Mouse (Mus musculus) forebrain, embryonic 13.5 days (tissue): Measurements from ENCODE around the gene Gjb5. TPM values are rescaled to one million over a fixed set of nuclear protein-coding genes. Genes with fewer than 3 reads are reported as not detected.

Experiments used
- ATAC-seq: fragments of 200-750 bp; cut with Nextera tagmentation; 2 replicates; pipeline ENCODE4 v1.8.0; 2017
- H3K27ac ChIP-seq: fragments of 300-500 bp; sonication (generic); 2 replicates; pipeline ENCODE4 v1.5.1; 2015; ENCODE audit warnings: inconsistent platforms, mild to moderate bottlenecking, moderate library complexity
- H3K27me3 ChIP-seq: fragments of 300-500 bp; sonication (generic); 2 replicates; pipeline ENCODE4 v1.6.1; 2015; ENCODE audit warnings: mild to moderate bottlenecking, inconsistent platforms
- H3K36me3 ChIP-seq: fragments of 300-500 bp; sonication (generic); 2 replicates; pipeline ENCODE4 v1.6.1; 2015; ENCODE audit warnings: mild to moderate bottlenecking, inconsistent platforms; ENCODE audit not compliant: poor library complexity, severe bottlenecking
- H3K4me1 ChIP-seq: fragments of 300-500 bp; sonication (generic); 2 replicates; pipeline ENCODE4 v1.6.1; 2015; ENCODE audit warnings: inconsistent platforms
- H3K4me2 ChIP-seq: fragments of 300-500 bp; sonication (generic); 2 replicates; pipeline ENCODE4 v1.6.1; 2015; ENCODE audit warnings: inconsistent platforms, mild to moderate bottlenecking, moderate library complexity
- H3K4me3 ChIP-seq: fragments of 300-500 bp; sonication (generic); 2 replicates; pipeline ENCODE4 v1.5.1; 2015; ENCODE audit warnings: mild to moderate bottlenecking, inconsistent platforms
- H3K9ac ChIP-seq: fragments of 300-500 bp; sonication (generic); 2 replicates; pipeline ENCODE4 v1.6.1; 2015; ENCODE audit warnings: mild to moderate bottlenecking, inconsistent platforms
- H3K9me3 ChIP-seq: fragments of 300-500 bp; sonication (generic); replicated peaks from 2 replicates; pipeline ENCODE4 v1.6.1; 2016; ENCODE audit warnings: inconsistent platforms
- WGBS: fragments of 180-500 bp; shearing (Covaris S2); methylation state at CpG from one replicate; pipeline ENCODE4 v1.1.7; 2015; 5-methylcytosine and 5-hydroxymethylcytosine counted together
- polyA plus RNA-seq: library from polyadenylated mRNA; unstranded; fragments of >200 nt; fragmentation: Nextera tagmentation; extraction: Ambion mirVana; gene quantifications from 2 replicates; pipeline ENCODE4 v1.2.1, GENCODE M21; 2015

Gjb5 gene
- polyA plus RNA-seq, 1 experiment from 2014 or later, result not detected

DNA sequence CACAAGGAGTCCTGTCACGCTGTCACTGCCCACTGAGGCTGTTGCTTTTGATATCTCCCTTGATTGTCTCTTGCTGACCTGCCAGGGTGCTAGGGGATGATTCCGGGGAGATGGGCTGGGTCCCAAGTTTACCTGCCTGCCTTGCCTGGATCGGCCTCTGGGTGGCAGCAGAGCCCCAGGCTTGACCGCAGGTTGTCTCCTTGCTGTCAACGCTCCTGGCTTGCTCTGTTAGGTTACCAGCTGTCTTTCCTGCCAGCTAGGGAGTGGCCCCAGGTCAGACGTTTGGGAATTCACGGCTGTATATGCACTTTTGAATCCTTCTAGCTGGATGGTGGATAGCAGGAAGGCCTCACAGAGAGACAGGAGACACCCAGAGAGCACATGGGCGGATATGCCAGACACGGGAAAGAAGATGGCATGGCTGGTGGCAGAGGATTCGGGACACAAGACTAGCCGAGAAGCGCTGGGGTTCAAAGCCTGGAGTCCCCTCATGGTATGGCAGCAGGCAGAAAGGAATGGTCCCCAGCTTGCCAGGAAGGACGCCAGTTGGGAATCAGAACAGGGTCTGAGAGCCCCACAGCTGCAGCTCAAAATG lies 10.5 kb upstream of the Gjb5 start:
- Histone ChIP-seq H3K36me3 (no peaks in the 10 kb centered on the region), H3K9me3 (no peaks in the 10 kb centered on the region), H3K9ac (no peak overlapping the region), H3K27me3 (peaks cover 3% of the 10 kb centered on the region; the same call in 1 of the 2 replicates), H3K4me1 (peaks cover 7% of the 10 kb centered on the region; the same call in 1 of the 2 replicates), H3K27ac (no peak overlapping the region), H3K4me3 (no peak overlapping the region), H3K4me2 (no peak overlapping the region)
- WGBS, result 33% methylated on average over 13 of the region's 13 CpGs
- peak; percentile 43; the same call in 1 of the 2 replicates for ATAC-seq

DNA sequence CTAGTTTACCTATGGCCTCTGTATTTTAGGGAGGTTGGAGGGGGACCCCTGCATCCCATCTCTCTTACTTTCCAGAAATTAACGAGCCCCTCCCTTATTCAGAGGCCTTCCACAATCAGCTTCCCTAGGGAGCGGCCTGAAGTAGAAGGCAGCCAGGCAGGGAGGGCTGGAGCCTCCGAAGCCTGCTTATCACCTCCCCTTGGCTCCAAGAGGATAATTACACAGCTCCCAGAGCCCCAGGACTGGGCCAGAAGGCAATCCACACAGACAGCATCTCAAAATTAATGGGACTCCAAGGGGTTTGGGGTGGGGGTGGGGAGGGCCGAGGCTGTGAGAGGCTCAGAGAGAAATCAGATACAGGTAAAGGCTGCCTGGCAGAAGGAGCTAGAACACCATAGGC lies 7.9 kb upstream of the Gjb5 start:
- 10% methylated on average over 4 of the region's 4 CpGs for WGBS
- ATAC-seq, result no peak
- Histone ChIP-seq H3K4me1 (peaks cover 7% of the 10 kb centered on the region; the same call in 1 of the 2 replicates), H3K4me3 (no peak overlapping the region), H3K27me3 (peaks cover 3% of the 10 kb centered on the region; the same call in 1 of the 2 replicates), H3K9ac (no peak overlapping the region), H3K36me3 (no peaks in the 10 kb centered on the region), H3K4me2 (no peak overlapping the region), H3K27ac (no peak overlapping the region), H3K9me3 (no peaks in the 10 kb centered on the region)

DNA sequence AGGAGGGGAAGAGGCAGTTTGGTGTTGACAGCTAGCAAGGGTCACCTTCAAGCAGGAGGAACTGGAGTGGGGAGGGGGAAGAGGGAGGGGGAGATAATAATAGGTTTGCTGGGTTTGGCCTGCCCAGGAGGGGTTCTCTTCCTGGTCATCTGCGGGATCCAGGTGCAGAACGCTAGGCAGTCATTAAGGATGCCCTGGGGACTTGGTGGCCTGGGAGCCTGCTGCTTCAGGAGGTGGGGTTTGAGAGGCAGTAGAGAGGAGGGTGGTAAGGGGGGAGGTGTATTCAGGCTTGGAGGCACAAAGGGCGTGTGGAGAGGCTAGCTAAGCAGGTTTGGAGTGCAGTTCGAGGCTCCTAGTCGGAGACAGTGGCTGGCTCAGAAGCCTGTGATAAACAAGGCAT lies 7.5 kb upstream of the Gjb5 start:
- H3K4me2 ChIP-seq, result no peak overlapping the region
- H3K4me3 ChIP-seq, result no peak overlapping the region
- WGBS, result 20% methylated on average over 5 of the region's 5 CpGs
- no peaks in the 10 kb centered on the region for H3K36me3 ChIP-seq
- H3K4me1 ChIP-seq, result peaks cover 7% of the 10 kb centered on the region; the same call in 1 of the 2 replicates
- no peaks in the 10 kb centered on the region for H3K9me3 ChIP-seq
- H3K27ac ChIP-seq, result no peak overlapping the region
- peaks cover 3% of the 10 kb centered on the region; the same call in 1 of the 2 replicates for H3K27me3 ChIP-seq
- no peak for ATAC-seq
- H3K9ac ChIP-seq, result no peak overlapping the region

DNA sequence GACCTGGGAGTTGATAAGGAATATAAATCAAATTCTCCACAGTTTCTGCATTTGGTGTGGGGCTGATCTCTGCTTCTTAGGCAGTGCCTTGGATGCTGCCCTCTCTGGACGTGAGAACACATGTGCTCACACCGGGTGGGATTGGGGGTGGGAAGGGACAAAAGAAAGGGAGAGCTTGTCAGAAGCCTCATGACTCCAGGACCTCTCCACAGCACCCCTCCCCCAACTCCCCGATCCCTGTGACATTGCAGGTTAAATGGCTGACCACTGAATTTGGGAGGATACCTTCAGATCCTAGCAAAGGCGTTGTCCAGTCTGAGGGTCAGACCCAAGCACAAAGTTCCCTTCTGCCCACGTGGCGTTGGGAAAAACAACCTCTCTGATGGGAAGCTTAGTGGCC lies 6.5 kb upstream of the Gjb5 start:
- Histone ChIP-seq H3K36me3 (no peaks in the 10 kb centered on the region), H3K9ac (no peak overlapping the region), H3K27me3 (peaks cover 3% of the 10 kb centered on the region; the same call in 1 of the 2 replicates), H3K27ac (no peak overlapping the region), H3K9me3 (no peaks in the 10 kb centered on the region), H3K4me1 (peaks cover 7% of the 10 kb centered on the region; the same call in 1 of the 2 replicates), H3K4me3 (no peak overlapping the region), H3K4me2 (no peak overlapping the region)
- 68% methylated on average over 6 of the region's 6 CpGs for WGBS
- no peak for ATAC-seq

DNA sequence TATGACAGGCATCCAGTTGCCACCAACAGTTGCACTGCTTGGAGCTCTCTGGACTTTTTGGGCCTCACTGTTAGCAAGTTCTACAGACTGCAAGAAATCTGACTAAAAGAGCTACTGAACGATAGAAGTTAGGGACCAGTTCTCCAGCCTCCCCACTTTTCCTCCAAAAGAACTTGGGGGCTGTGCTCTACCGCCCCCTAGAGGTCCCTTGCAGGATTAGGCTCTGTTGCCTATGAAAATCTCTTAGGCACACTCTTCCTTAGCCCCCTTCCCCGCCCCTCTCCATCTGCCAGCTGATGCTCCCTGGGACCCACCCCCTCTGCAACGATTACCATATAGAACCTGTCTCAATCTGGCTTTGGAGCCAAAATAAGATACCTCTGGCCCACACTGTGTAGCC lies 5.3 kb upstream of the Gjb5 start:
- ATAC-seq, result no peak
- Histone ChIP-seq H3K4me2 (no peak overlapping the region), H3K9me3 (no peaks in the 10 kb centered on the region), H3K27ac (no peak overlapping the region), H3K27me3 (peaks cover 3% of the 10 kb centered on the region; the same call in 1 of the 2 replicates), H3K9ac (no peak overlapping the region), H3K36me3 (no peaks in the 10 kb centered on the region), H3K4me3 (no peak overlapping the region), H3K4me1 (peaks cover 4% of the 10 kb centered on the region; the same call in 1 of the 2 replicates)
- WGBS, result 71% methylated on average over 4 of the region's 4 CpGs

DNA sequence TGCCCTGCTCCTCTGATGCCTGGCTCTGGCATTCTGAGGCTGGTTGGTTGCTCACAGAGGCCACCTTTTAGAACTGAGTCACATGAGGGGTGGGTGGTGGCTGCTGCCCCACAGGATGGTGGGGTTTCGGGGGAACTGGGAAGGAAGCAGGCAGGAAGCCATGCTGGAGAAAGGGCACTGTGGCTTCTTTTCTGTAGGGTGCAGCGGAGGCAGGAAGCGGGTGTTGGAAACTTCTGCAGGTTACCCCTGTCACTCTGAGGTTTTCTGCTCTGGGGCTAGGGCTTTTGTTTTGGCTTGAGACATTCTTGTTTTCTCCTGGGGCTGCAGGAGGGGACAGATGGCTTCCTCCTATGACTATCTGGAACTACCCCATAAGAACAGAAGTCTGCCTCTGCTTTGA lies 4.5 kb upstream of the Gjb5 start:
- Histone ChIP-seq H3K4me2 (no peak overlapping the region), H3K4me1 (peaks cover 4% of the 10 kb centered on the region; the same call in 1 of the 2 replicates), H3K36me3 (no peaks in the 10 kb centered on the region), H3K9me3 (no peaks in the 10 kb centered on the region), H3K27me3 (peaks cover 3% of the 10 kb centered on the region; the same call in 1 of the 2 replicates), H3K27ac (no peak overlapping the region), H3K4me3 (no peak overlapping the region), H3K9ac (no peak overlapping the region)
- WGBS, result 90% methylated on average over 3 of the region's 3 CpGs
- no peak for ATAC-seq

DNA sequence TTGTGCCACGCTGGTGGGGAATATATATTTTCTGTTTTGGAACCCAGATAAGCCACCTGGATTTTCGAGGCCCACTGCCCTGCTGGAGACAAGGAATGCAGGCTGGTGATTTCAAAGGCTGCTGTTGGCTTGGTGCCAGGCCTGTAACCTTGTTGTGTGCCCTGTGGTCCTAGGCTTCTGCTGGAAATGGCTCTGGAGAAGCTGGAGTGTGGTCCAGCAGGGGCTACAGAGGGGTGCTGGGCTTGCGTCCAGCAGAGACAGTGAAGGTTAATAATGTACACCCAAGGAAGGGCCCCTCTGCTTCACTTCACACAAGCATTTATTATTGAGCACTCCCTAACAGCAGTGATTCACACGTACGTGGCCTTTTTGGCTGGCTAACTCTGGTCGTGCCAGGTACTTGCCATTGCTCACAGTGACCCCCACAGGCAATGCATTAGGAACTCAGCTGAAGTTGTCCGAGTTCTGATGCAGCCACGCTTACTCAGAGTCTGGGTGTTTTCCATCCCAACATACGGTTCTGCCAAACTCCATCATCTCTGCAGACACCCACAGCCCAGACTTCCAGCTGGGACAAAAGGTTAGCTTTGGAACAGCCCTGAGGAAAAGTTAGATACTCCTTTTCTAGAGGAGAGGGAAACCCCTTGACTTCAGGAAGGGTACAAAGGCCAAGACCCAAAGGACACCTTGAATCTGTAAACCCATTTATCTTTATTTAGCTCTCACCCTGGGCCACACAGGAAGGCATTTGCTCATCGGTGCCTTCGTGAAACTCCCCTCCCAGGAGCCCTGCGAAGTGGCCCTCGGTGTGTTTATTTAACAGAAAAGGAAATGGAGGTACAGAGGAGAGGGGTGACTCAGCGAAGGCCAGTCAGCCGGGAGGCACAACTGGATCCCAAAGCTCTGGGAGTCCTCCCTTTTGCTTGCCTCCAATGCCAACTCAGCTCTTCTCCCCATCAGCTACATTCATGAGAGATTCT lies 3.2 kb downstream of the Gjb5 start:
- no peak overlapping the region for H3K4me2 ChIP-seq
- no peak overlapping the region for H3K4me3 ChIP-seq
- H3K27ac ChIP-seq, result no peak overlapping the region
- no peak for ATAC-seq
- H3K9me3 ChIP-seq, result no peaks in the 10 kb centered on the region
- H3K36me3 ChIP-seq, result no peaks in the 10 kb centered on the region
- no peaks in the 10 kb centered on the region for H3K27me3 ChIP-seq
- H3K4me1 ChIP-seq, result 0 out of 2 replicates have a peak, but pooled peaks cover 9% of the 10 kb centered on the region
- H3K9ac ChIP-seq, result no peak overlapping the region
- 75% methylated on average over 15 of the region's 15 CpGs for WGBS

DNA sequence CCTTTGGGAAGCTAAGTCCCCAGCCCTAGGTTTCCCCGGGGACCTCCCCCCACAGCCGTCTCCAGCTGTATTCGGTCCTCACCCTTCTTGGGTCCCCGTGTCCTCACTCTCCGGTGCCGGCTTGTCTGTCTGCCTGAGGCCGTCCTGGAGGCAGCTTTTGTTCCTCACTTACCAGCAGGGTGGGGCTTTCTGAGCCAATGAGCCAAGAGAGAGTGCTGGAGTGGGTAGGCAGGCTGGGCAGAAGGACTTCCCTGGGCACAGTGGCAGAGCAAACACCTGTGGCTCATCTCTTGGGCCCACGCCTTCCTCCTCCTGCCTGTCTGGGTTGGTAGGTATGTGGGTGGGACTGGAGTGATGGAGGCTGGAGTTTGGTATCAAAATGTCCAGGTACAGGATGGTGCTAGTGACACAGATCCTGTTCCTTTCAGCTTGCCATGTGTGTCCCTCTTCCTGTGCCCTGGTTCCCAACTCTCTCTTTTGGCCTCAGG lies 4.0 kb downstream of the Gjb5 start, which contains the start of gene Gjb4:
Gene Gjb4 (minus strand): TSS at position 131 of the 488 bp plus-strand sequence.
- Histone ChIP-seq H3K9me3 (no peaks in the 10 kb centered on the region), H3K27me3 (no peaks in the 10 kb centered on the region), H3K36me3 (no peaks in the 10 kb centered on the region), H3K4me1 (0 out of 2 replicates have a peak, but pooled peaks cover 9% of the 10 kb centered on the region), H3K9ac (no peak within 1 kb of the TSS), H3K4me2 (no peak within 1 kb of the TSS), H3K4me3 (no peak within 1 kb of the TSS), H3K27ac (no peak within 1 kb of the TSS)
- no peak for ATAC-seq
- 43% methylated on average over 8 of the region's 8 CpGs for WGBS

DNA sequence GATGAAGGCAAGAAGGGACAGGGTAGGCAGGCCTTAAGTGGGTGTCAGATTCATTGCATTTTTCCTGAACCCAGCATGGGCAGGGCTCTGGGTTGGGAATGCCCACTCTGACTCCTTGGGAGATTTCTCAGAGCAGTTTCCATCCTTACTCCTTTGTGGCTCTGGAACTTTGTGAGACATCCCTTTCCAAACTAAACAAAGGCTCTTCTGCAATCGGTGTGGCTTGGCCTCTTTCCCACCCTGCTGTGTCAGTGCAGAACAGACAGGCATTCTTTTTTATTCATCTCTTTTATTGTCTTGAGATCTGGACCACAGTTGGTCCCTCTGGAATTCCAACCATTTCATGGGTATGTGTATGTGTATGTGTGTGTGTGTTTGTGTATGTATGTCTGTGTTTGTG lies 5.4 kb downstream of the Gjb5 start:
- H3K9ac ChIP-seq, result no peak overlapping the region
- H3K27me3 ChIP-seq, result no peaks in the 10 kb centered on the region
- no peak overlapping the region for H3K4me2 ChIP-seq
- H3K4me1 ChIP-seq, result 0 out of 2 replicates have a peak, but pooled peaks cover 9% of the 10 kb centered on the region
- no peaks in the 10 kb centered on the region for H3K9me3 ChIP-seq
- no peak overlapping the region for H3K27ac ChIP-seq
- WGBS, result 19% methylated on average over 1 of the region's 1 CpGs
- ATAC-seq, result no peak
- H3K36me3 ChIP-seq, result no peaks in the 10 kb centered on the region
- H3K4me3 ChIP-seq, result no peak overlapping the region

DNA sequence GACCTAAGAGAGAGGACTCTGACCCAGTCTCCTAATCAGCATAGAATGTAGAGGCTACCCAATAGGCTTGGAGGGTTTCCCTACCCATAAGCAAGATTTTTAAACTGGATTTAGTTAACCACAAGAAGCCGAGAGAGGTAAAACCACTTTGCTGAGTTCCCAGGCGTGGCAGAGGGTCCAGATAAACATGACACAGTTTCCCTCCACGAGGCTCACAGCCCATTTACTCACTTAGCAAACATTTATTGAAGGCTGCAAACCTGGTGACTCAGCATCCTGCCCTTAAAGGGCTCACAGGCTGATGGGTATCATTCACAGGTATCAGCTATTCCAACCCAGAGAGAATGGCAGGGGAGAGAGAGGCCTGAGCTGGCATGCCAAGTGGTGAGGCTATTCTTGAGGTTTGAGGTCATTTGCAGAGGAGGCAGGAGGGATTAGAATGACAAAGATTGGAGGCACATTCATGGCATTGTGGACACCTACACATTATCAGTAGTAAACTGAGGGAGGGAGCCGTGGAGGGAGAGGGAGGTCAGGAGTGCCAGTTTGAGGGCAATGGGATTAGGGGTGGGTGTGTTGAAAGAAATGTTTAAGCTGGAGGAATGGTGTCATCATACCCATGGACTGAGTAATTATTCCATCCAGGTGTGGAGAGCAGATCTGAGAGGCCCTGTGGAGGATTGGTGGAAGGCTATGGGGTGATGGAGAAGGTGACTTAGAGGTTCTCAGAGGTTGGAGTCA lies 8.3 kb downstream of the Gjb5 start:
- WGBS, result 72% methylated on average over 4 of the region's 4 CpGs
- Histone ChIP-seq H3K36me3 (no peaks in the 10 kb centered on the region), H3K27ac (no peak overlapping the region), H3K4me3 (no peak overlapping the region), H3K4me2 (no peak overlapping the region), H3K27me3 (no peaks in the 10 kb centered on the region), H3K9ac (no peak overlapping the region), H3K9me3 (no peaks in the 10 kb centered on the region), H3K4me1 (0 out of 2 replicates have a peak, but pooled peaks cover 9% of the 10 kb centered on the region)
- no peak for ATAC-seq

DNA sequence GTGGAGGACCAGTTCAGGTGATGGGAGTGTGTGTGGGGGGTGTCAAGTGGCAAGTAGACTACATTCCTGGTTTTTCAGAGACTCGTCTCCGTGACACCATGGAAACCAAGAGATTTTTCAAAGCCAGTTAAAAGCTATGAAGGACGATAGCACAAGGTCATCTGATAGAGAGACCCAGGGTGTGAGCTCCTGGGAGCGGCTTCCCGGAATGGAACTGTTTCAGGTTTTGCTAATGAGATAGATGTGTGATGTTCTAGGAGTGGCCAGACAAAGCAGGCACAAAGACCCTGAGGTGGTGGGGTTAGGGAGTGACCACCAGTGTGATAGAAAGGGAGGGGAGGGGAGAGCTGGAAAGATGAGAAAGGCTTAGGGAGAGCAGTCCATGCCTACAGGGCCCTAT lies 13.0 kb downstream of the Gjb5 start:
- Histone ChIP-seq H3K36me3 (no peaks in the 10 kb centered on the region), H3K27me3 (no peaks in the 10 kb centered on the region), H3K9ac (no peak overlapping the region), H3K4me1 (no peaks in the 10 kb centered on the region), H3K4me2 (no peak overlapping the region), H3K27ac (no peak overlapping the region), H3K4me3 (no peak overlapping the region), H3K9me3 (no peaks in the 10 kb centered on the region)
- WGBS, result 87% methylated on average over 5 of the region's 5 CpGs
- ATAC-seq, result no peak
